Mouse (Mus musculus): ENCODE results near the gene Blvrb. TPM values are rescaled to one million over a fixed set of nuclear protein-coding genes. Genes with fewer than 3 reads are reported as not detected.

Blvrb gene
- total RNA-seq (2023) = 10 to 100 TPM; 68.2 to 79.7 TPM

GRCm38 (mm10) chr7:27447419-27448286 lies at the start of gene Blvrb, which contains the start of gene Sptbn4:
Gene Blvrb, plus strand, starts transcription at chr7:27447978.
Gene Sptbn4, minus strand, starts transcription at chr7:27447686.

DNA sequence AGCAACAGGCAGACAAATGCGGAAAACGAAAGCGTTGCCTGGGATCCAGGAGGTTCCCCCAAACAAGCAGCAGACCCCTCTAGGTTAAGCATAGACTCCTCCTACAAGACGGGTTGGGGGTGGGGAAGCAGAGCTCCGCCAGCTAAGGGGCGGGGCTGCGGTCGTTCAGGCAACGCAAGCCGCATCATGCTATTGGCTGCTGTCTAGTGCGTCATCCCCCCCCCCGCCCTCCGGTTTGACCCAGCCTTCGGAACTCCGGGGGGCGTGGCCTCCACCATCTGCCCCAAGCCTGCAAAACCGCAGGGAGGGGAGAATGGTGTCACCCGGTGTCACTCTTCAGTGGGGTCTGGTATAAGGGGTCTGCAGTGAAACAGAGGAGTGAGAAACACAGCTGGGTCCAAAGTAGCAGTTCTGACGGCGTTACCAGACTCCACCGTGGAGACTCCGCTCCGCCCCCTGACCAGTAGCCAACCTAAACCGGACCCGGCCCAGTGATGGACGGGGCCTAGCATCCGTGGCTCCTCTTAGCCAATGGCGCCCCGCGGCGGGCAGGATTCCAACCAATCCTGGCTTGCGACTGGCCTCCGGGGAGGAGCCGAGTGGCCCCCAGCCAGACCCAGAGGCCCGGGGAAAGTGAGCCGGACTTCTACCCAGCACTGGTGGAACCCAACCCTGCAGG lies 25.5 kb downstream of the Blvrb start, which contains the start of gene Sertad3:
TSS of gene Sertad3 (plus strand) at position 613 of the 679 bp plus-strand sequence.

DNA sequence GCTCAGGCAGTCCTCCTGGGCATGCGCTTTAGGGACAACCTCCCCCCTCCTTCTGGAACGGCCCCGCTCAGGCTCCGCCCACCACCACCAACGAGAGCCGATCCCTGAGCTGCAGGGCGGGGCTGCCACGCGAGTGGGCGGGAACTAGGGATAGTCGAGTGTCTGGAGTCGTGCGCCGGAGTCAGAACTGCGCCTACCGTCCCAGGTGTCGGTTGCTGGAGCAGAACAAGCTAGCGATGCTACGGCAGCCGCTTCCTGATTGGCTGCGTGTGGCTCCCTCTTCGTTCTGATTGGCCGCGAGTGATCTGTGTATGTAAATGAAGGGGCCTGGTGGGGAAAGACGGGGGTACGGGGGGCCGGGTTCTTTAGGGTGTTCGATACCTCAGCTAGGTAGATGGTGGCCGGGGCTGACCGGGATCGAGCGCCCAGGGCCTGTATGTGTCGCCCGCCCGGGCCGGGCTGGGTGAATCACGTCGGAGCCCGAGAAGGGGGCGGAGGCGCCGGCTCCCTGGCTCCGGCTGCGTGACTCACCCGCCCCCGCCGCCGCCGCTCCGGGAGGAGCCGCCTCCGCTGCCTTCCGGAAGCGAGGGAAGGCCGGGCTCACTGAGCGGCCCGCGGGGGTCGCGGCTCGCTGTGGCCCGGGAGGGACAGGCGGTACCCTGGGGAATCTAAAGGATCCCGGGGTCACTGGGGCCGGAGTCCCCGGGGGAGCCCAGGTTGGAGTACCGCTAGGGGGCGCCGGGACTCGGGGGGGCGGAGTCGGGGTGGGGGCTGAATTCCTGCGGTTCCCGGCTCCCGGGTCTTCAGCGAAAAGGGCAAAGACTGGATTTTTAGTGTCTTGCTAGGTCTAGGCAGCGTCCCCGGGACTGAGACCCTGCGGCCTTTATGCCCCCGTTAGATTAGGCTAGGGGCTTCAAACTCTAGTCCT lies 39.3 kb downstream of the Blvrb start, which contains the start of gene Sertad1:
TSS of gene Sertad1 (plus strand) at position 141 of the 928 bp plus-strand sequence.

DNA sequence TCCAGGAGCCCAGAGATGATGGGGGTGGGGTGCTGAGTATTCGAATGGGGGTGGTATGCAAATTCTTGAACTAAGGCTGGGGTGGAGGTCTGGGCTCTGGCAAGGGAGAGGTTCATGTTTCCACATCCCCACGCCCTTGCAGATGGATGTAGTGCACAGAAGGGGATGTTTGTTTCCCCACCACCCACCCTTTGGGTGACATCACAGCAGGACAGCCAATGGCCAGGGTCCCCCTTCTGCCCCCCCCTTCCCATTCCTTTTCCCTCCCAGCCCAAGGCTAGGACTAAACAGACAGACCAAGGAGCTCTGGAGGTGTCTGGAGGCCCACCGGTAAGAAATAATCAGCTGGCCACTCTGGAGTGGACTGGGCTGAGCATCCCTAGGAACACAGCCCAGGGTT lies 51.3 kb downstream of the Blvrb start, which contains the start of gene Prx:
TSS of gene Prx (plus strand) at position 289 of the 400 bp plus-strand sequence.

Other genes with a start within 250 kb of the Blvrb start
- gene Itpkc, start 219.3 kb upstream of the Blvrb start, total RNA-seq (2023) = 10 to 100 TPM; 14.2 to 18.6 TPM
- gene Coq8b, start 215.0 kb upstream of the Blvrb start, total RNA-seq (2023) = 10 to 100 TPM; 24.5 to 31.5 TPM
- 1 to 10 TPM; 1.5 to 1.9 TPM for gene Numbl, start 189.5 kb upstream of the Blvrb start, total RNA-seq (2023)
- gene Ltbp4, start 110.3 kb upstream of the Blvrb start, total RNA-seq (2023) = 1 to 10 TPM; 1.3 to 2.4 TPM
- 100 to 1,000 TPM in 1 of 2 experiments, 10 to 100 TPM in 1; 98.2 to 102 TPM for gene Shkbp1, start 92.0 kb upstream of the Blvrb start, total RNA-seq (2023)
- 1 to 10 TPM in 1 of 2 experiments, not detected in 1; 5.0 TPM for gene Gm20479, start 90.6 kb upstream of the Blvrb start, total RNA-seq (2023)
- gene Sptbn4, start 292 bp upstream of the Blvrb start, total RNA-seq (2023) = 1 to 10 TPM in 1 of 2 experiments, under 1 TPM in 1; 0.18 to 1.2 TPM
- 10 to 100 TPM; 21.4 to 21.7 TPM for gene Sertad3, start 25.8 kb downstream of the Blvrb start, total RNA-seq (2023)
- gene Sertad1, start 38.9 kb downstream of the Blvrb start, total RNA-seq (2023) = 10 to 100 TPM; 31.8 to 34.5 TPM
- under 1 TPM; 0.27 to 0.46 TPM for gene Prx, start 51.3 kb downstream of the Blvrb start, total RNA-seq (2023)
- gene Hipk4, start 75.3 kb downstream of the Blvrb start, total RNA-seq (2023) = not detected
- 10 to 100 TPM; 54.4 to 55.1 TPM for gene Pld3, start 105.2 kb downstream of the Blvrb start, total RNA-seq (2023)
- 10 to 100 TPM; 26.4 to 29.2 TPM for gene 2310022A10Rik, start 105.3 kb downstream of the Blvrb start, total RNA-seq (2023)
- gene Akt2, start 143.6 kb downstream of the Blvrb start, total RNA-seq (2023) = 100 to 1,000 TPM in 1 of 2 experiments, 10 to 100 TPM in 1; 99.1 to 102 TPM
- not detected for gene Ttc9b, start 205.9 kb downstream of the Blvrb start, total RNA-seq (2023)
- 10 to 100 TPM; 12.6 to 16.5 TPM for gene Map3k10, start 226.6 kb downstream of the Blvrb start, total RNA-seq (2023)
- gene Zfp607b, start 241.4 kb downstream of the Blvrb start, total RNA-seq (2023) = 1 to 10 TPM; 1.3 to 2.2 TPM

Measured in B cell, adult 67 days (primary cell).